Mouse (Mus musculus) cerebellum, adult 2 months (tissue): Measurements from ENCODE around the gene Vwa7.

ENCODE experiments used
- CTCF ChIP-seq: fragments of 200-500 bp; IDR thresholded peaks from 2 replicates; pipeline ENCODE4 v1.5.1; 2011; ENCODE audit warnings: low read depth, mild to moderate bottlenecking, control low read depth, low read length, moderate library complexity, borderline replicate concordance; ENCODE audit not compliant: insufficient read depth
- POLR2A ChIP-seq: fragments of 200-500 bp; IDR thresholded peaks from 2 replicates; pipeline ENCODE4 v1.6.1; 2011; ENCODE audit warnings: low read length, control low read depth, borderline replicate concordance; ENCODE audit not compliant: insufficient read depth

DNA sequence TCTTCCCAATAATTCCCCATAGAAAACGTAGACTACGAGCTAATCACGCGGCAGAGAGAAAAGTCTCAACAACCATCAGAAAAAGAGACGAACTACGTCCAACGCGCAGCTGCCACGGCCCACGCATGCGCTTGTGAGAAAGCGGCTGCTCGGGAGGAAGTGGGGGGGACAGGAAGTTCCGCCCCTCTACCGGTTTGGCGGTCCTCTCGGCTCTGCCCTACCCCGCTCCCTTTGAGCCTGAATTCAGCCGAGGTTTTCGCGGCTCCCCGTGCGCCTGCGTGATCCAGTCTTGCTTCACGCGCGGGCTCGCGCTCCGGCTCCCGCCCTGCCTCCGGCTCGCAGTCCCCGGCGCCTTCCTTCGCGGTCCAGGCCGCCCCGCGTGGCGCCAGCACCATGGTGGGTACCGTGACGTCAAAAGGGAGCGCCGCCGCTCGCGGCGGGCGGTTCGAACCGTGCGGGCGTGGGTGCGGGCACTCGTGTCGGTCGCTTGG, 34.6 kb upstream of the Vwa7 start, which contains the start of gene Lsm2:
- no peak for TF ChIP-seq CTCF
- peak; percentile 98 for TF ChIP-seq POLR2A
